Mouse (Mus musculus): ENCODE measurements around the gene Npas3.

GRCm38 (mm10) chr12:53222742-53223141 lies 25.7 kb upstream of the Npas3 start:
- TF ChIP-seq POLR2A (IDR thresholded peaks at IDR 0.05; ENCODE audit: insufficient read length, low read depth) (no peak), SRF (IDR thresholded peaks at IDR 0.05; ENCODE audit: control insufficient read depth, insufficient read length, low read depth) (no peak), POLR2AphosphoS2 (IDR thresholded peaks at IDR 0.05; ENCODE audit: insufficient read length, low read depth) (no peak), MAX (IDR thresholded peaks at IDR 0.05; ENCODE audit: low read depth) (no peak), E2F4 (IDR thresholded peaks at IDR 0.05; ENCODE audit: insufficient read depth) (no peak), MYOG (IDR thresholded peaks at IDR 0.05; ENCODE audit: control insufficient read depth in 1 of 3, insufficient read depth in 1 of 3, insufficient read length in 2 of 3, low read depth in 2 of 3) (no peak), USF1 (IDR thresholded peaks at IDR 0.05; ENCODE audit: low read depth) (no peak), TCF3 (IDR thresholded peaks at IDR 0.05; ENCODE audit: insufficient read length, low read depth) (no peak)
